Mouse (Mus musculus): Measurements from ENCODE around the gene Tctex1d2.

The Tctex1d2 gene

GRCm38 (mm10) chr16:32472276-32473015 lies 52.9 kb downstream of the Tctex1d2 start:
- DNase-seq (ENCODE audit: low spot score), result no peak

GRCm38 (mm10) chr16:32477315-32477714 lies 57.8 kb downstream of the Tctex1d2 start:
- no peak for DNase-seq (ENCODE audit: low spot score)
